Mouse (Mus musculus) spleen, postnatal 4 days (tissue): ENCODE measurements around the gene Olfr612.
"Not testable (repeated sequence)": the region's sequence is repeated elsewhere in the genome, so short reads cannot be mapped to it uniquely, and the experiment has no call there.

Experiments used
- DNase-seq, 2 experiments: peaks; one replicate each; pipeline ENCODE4 v3.0.0; 2022; ENCODE audit warnings: low spot score in 2 of 2

Olfr612 gene

GRCm38 (mm10) chr7:103542617-103543016 is at the start of gene Olfr612:
TSS of gene Olfr612 (minus strand) at chr7:103542717.
- not testable (repeated sequence) for DNase-seq

GRCm38 (mm10) chr7:103589803-103590202 is 47.3 kb upstream of the Olfr612 start, which contains the start of gene Olfr618:
TSS of gene Olfr618 (plus strand) at chr7:103590103.
- no peak for DNase-seq

GRCm38 (mm10) chr7:103572761-103573160 is 30.2 kb upstream of the Olfr612 start, which contains the start of gene Olfr617:
TSS of gene Olfr617 (plus strand) at chr7:103573061.
- no peak for DNase-seq

GRCm38 (mm10) chr7:103569043-103569442 is 26.5 kb upstream of the Olfr612 start, which contains the start of gene Olfr616:
TSS of gene Olfr616 (minus strand) at chr7:103569143.
- DNase-seq, result no peak

- no peak for DNase-seq
Observed at GRCm38 (mm10) chr7:103555779-103556178, 13.3 kb upstream of the Olfr612 start, which contains the start of gene Olfr615. TSS of gene Olfr615 (plus strand) at chr7:103556079.

- no peak for DNase-seq
Observed at GRCm38 (mm10) chr7:103547774-103548173, 5.3 kb upstream of the Olfr612 start, which contains the start of gene Olfr613. TSS of gene Olfr613 (plus strand) at chr7:103548074.

GRCm38 (mm10) chr7:103520746-103521145 is 21.8 kb downstream of the Olfr612 start, which contains the start of gene Olfr611:
TSS of gene Olfr611 (minus strand) at chr7:103520846.
- DNase-seq, result not testable (repeated sequence)

GRCm38 (mm10) chr7:103512022-103512421 is 30.5 kb downstream of the Olfr612 start, which contains the start of gene Olfr610:
TSS of gene Olfr610 (minus strand) at chr7:103512122.
- no peak for DNase-seq

- DNase-seq, result no peak
Observed at GRCm38 (mm10) chr7:103497962-103498361, 44.6 kb downstream of the Olfr612 start, which contains the start of gene Olfr609. TSS of gene Olfr609 (minus strand) at chr7:103498062.
